Mouse (Mus musculus) splenic B cell, adult 2 months (primary cell): ENCODE data around the gene Kndc1.
A peak's percentile ranks its signal among the peaks of the same experiment; 100 is the strongest.

Experiments used
- DNase-seq: peaks from one replicate; pipeline ENCODE4 v3.0.0-alpha.2; 2011; ENCODE audit warnings: low read depth, low spot score
- H3K27me3 ChIP-seq: 2 replicates; pipeline ENCODE4 v1.6.1; 2012; ENCODE audit warnings: mild to moderate bottlenecking, low read length, moderate library complexity, mixed read lengths; ENCODE audit not compliant: control insufficient read depth, poor library complexity, insufficient read depth, severe bottlenecking
- H3K36me3 ChIP-seq: 2 replicates; pipeline ENCODE4 v1.6.1; 2012; ENCODE audit warnings: mild to moderate bottlenecking, low read length, moderate library complexity, mixed read lengths; ENCODE audit not compliant: control insufficient read depth, poor library complexity, insufficient read depth, severe bottlenecking

Kndc1 gene

GRCm38 (mm10) chr7:139975471-139975870 lies 81.0 kb downstream of the Kndc1 start:
- H3K36me3 ChIP-seq = no peaks in the 10 kb centered on the region
- no peak for DNase-seq
- no peaks in the 10 kb centered on the region for H3K27me3 ChIP-seq

- Histone ChIP-seq H3K27me3 (no peaks in the 10 kb centered on the region), H3K36me3 (no peaks in the 10 kb centered on the region)
- peak; percentile 73 for DNase-seq
Observed at GRCm38 (mm10) chr7:139978278-139978892, 83.9 kb downstream of the Kndc1 start, which contains the start of gene 6430531B16Rik. TSS of gene 6430531B16Rik (minus strand) at chr7:139978755.

- no peak for DNase-seq
- no peaks in the 10 kb centered on the region for H3K36me3 ChIP-seq
- H3K27me3 ChIP-seq = no peaks in the 10 kb centered on the region
Observed at GRCm38 (mm10) chr7:139979011-139979719, 84.7 kb downstream of the Kndc1 start.

GRCm38 (mm10) chr7:139980778-139981177 lies 86.3 kb downstream of the Kndc1 start:
- no peak for DNase-seq

GRCm38 (mm10) chr7:139982058-139982457 lies 87.6 kb downstream of the Kndc1 start:
- H3K36me3 ChIP-seq = no peaks in the 10 kb centered on the region
- no peak for DNase-seq
- H3K27me3 ChIP-seq = no peaks in the 10 kb centered on the region

More at GRCm38 (mm10) chr7:139980778-139981177, 86.3 kb downstream of the Kndc1 start:
- no peaks in the 10 kb centered on the region for H3K27me3 ChIP-seq
- no peaks in the 10 kb centered on the region for H3K36me3 ChIP-seq

- Histone ChIP-seq H3K27me3 (no peaks in the 10 kb centered on the region), H3K36me3 (no peaks in the 10 kb centered on the region)
- no peak for DNase-seq
Observed at GRCm38 (mm10) chr7:139984505-139984904, 90.0 kb downstream of the Kndc1 start.

- no peak for DNase-seq
- Histone ChIP-seq H3K27me3 (no peaks in the 10 kb centered on the region), H3K36me3 (no peaks in the 10 kb centered on the region)
Observed at GRCm38 (mm10) chr7:139988272-139988671, 93.8 kb downstream of the Kndc1 start.

- Histone ChIP-seq H3K36me3 (no peaks in the 10 kb centered on the region), H3K27me3 (no peaks in the 10 kb centered on the region)
- DNase-seq = no peak
Observed at GRCm38 (mm10) chr7:139990864-139991394, 96.4 kb downstream of the Kndc1 start.
